Mouse (Mus musculus) right cerebral cortex, postnatal 4 days (tissue): ENCODE measurements around the gene Klhl40.
A peak's percentile ranks its signal among the peaks of the same experiment; 100 is the strongest.

Experiments used
- DNase-seq: peaks from one replicate; pipeline ENCODE4 v3.0.0-alpha.2; 2022

The Klhl40 gene

DNA sequence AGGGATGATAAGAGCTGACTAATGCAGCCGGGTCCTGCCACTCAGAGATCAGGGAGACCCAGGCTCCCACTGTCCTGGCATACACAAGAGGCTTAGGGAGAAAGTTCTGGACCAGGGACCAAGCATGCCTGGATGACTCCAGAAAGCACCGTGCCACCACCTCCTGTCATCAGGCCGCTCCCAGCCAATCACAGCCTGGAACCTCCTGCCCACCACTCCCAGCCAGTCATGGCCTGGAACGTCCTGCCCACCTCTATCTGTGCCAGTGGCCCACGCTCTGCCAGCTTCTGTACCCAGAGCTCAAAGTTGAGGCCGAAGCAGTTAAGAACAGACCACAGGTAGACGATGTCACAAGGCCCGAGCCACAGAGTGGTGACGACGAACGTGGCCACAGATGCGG lies 7.4 kb downstream of the Klhl40 start:
- no peak for DNase-seq

DNA sequence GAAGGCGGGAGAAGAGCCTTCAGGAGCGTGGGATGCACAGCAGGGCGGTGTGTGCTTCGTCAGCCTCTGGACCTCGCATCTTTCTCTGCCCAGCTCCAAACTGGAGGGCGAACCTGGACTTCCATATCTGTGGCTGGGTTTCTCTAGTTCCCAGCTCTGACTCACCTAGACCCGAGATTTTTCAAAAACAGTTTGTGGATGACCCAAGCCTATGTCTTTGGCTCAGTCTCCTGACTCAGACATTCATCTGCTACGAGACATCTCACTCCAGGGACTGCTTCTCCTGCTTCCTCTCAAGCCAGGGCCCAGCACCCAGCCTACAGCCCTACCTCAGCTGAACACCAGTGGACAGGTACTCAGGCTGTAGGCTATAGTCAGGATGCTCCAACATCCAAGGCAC lies 7.9 kb downstream of the Klhl40 start:
- DNase-seq: no peak

DNA sequence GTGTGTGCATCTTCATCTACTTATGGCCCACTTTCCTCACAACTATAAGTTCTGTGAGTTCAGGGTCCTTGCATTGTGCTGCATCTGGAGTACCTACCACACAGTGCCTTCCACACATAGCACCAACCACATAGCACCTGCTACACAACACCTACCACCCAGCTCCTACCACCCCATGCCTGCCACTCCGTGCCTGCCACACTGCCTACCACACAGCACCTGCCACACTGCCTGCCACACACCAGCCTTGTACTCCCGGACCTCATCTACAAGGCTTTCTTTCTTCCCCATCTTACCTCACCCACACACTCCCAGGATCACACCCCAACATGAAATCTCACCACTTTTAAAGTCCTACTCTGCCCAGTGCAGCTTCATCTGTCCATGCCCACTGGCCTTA lies 9.0 kb downstream of the Klhl40 start:
- DNase-seq: no peak

DNA sequence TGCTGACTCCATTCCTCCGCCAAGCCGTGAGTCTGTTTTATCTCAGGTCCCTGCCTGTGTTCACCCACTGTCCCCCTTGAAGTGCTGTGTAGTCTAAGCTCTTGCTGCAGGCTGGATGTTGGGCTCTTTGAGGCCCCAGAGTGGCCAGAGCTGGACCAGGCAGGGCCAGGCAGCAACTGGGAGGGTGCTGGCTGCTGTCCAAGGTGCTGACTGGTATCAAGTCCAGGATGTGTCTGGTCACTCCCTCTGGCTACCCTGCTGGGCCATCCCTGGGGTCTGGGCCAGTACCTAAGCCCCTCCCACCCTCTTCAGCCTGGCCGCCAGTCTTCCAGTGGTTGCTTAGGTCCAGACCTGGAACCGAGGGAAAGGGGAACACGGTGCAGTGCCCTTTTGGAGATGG lies 13.8 kb downstream of the Klhl40 start:
- peak; percentile 56 for DNase-seq

DNA sequence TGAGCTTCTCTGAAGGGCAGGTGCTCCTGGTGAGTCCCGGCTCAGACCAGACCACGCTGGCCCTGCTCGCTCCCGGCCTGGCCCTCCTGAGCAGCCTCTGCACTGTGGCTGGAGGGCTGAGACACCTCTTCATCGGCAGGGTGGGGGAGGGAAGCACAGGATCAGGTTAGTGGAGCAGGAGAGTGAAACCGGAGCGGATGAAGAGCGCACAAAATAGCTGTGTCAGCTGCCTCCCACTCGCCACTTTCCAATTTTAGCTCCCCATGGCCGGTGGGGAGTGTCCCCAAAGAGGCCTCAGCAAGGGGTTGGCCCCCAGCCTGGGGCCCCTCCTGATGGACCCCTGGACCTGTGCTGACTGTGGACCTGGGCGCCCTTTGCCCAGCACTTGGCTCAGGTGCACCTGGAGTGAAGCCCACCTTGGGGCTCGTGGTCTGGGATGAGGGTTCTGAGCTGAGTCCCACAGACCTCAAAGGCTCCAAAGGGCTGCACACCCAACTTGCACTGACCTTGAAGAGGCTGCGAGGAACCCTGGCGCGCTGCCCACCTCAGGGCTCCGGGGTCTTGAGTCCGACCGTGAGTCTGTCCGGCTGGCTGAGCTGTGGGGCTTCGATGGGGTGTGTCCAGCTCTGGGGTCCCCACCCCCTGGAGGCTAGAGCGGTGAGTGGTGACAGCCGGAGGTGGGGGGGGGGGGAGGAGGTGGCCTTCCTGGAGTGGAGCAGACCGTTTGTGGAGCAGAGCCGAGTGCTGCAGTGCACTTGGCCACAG lies 14.5 kb downstream of the Klhl40 start, which contains the start of gene Hhatl:
TSS of gene Hhatl (minus strand) at position 751 of the 765 bp plus-strand sequence.
- DNase-seq: no peak

DNA sequence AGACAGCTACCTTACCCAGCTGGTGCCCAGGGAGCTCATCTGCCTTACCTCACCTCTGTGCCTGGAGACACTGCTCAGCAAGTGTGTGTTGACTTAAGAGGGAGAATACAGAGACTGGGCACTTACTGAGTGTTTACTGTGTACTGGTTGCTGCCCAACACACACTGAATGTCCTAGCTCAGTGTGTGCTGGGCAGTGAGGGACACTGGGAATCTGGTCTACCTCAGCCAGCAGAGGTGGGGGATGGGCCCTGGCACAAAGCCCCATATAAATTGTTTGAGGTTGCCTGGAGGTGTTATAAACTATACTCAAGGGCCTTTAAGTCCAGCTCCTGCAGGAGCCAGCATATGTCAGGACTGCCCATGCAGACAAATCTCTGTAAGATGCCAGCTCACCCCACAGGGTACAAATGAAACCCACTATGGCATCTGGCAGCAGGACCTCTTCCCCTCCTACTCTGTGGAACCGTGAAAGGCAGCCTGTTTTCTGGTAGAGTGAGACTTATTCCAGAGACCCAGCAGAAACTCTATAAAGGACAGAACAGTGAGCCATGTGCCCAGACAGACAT lies 17.6 kb downstream of the Klhl40 start:
- no peak for DNase-seq

DNA sequence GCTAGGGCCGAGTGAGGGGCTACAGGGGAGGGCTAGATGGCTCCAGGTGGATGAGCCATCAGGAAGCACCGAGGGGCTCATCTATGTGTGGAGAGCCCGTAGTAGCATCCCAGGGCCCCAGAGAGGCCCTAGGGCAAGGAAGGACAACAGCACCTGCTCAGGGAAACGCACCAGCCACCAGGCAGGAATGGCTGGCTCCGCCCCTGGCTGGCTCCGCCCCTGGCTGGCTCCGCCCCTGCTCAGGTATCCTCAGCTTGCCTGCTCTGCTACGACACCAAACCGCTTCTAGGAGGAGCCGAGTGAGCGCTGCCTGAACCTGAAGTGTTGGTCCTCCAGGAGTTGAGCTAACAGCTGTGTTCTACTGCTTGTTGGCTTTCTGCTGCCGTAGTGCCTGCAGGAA lies 20.3 kb downstream of the Klhl40 start:
- DNase-seq: no peak

DNA sequence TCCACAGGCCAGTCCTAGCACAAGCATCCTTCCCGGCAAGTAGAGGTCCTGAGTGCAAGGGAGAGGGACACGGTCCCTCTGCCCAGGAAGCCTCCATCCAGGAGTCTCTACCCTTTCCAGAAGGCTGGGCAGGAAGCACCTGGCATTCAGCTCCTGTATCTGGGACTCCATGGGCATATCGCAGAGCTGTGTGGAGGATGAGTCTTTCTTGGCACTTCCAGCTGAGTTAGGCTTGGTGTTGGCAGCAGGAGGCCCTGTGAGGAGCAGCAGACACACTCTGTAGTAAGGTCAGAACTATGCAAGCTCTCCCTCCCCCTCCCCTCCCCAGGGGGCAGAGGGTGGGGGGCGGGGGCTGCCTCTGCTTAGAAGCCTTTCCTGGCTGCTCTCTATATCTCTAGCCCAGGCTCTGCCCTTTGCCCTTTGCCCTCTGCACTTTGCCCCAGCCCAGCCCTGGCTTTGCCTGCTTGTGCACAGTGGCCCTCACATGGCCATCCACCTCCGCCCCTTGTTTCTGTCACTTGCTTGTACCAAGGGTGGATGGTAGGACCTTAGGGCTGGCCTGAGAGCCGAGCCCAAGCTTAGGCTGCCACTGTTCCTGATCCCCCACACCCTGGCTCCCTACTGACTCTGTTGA lies 21.6 kb downstream of the Klhl40 start:
- DNase-seq: no peak

DNA sequence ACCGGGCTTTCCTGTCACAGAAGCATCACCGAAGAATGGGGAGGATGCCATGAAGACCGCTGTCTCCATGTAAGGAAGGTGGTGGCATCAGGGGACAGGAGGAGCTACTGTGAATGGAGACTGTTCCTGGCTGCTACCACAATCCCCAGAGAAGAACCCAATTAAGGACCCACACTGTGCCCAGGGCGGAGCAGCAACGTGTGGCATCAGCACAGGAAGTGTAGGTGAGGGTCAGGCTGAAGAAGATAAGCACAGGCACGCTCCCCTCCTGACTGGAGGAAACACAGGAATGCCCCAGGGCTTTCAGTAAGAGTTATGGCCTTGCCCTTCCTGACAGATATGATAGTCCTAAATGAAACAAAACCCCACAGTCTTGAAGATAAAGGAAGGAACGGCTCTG lies 25.3 kb downstream of the Klhl40 start:
- no peak for DNase-seq

DNA sequence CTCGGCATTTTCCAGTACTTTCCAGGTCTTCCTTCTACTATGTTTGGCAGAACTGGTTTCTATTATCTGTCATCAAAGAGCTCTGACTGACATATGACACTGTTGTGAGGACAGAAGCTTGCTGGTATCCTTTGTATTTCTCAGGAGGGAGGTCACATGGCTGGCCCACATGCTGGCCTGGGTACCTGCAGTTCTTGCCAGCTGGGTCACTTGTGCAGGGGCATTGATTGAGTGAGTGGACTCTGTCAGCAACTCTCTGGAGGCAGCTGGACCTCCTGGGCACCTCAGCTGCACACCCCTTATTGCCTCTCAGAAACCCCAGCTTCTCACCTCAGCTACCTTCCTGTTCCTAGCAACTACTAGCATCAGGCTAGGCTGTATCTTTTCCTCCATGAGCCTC lies 30.1 kb downstream of the Klhl40 start:
- DNase-seq: no peak

DNA sequence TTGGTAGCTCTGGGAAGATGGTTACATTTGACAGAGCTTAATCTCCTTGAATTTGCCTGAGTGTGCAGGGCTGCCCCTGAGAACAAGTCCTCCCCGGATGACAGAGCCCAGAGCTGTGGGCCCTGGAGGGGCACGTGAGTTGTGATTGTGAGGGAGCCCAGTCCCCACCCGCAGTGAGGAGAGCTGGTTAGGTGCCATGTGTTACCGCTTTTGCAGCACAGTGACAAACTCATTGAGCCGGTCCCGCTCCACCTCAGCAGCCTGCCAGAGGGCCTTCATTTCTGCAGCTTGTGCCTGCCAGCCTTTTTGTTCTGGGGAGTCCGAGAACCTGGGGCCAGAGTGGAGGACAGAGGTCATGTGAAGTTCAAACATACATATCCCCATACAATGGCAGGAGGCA lies 30.5 kb downstream of the Klhl40 start:
- DNase-seq: no peak

DNA sequence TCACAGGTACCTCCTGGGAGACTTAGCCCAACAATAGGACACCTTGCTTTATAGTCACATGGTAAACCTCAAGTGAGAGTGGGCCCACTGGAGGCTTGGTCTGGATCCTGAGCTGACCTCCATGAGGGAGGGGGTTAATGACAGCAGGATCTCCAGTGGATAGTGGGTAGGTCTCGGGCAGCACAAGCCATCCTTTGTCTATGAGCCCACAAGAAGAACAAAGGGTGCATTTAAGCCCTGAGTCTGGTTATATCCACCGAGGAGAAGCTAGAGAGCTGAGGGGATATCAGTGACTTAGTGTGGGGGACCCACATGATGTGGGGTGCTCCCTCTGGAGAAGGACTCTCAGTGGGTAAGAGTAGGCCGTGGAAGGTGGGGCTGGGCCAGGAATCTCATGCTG lies 31.1 kb downstream of the Klhl40 start:
- DNase-seq: no peak

DNA sequence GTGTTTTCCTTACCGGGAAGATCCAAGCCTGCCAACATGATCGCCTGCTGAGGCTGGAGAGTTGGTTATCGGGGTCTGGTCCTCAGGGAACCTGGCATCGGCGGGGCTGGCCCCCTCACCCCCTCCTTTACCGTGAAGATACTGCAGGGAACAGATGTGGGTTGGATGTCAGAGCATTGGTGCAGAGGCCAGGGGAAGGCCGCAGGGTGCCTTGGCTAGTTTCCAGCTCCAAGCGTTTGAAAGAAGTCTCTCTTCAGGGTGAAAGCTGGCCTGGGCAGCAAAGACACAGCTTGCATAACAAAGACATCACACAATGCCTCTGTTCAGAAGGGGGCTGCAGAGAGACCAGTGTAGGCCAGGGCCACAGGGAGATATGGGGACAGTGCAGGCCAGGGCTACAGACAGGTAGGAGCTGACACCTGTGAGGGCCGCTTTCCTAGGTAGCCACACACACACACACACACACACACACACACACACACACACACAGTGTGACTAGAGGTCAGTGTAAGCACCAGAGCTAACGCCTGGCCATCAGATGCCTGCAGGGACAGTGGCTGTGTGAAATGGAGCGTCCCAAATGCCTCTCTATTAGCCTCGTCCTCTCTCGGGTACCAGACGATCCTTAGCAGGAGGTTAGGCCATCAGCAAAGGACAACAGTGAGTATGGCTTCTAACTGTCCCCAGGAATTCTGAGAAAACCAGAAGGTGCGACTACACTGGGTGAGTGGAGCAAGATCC lies 32.8 kb downstream of the Klhl40 start:
- DNase-seq: peak; percentile 49

DNA sequence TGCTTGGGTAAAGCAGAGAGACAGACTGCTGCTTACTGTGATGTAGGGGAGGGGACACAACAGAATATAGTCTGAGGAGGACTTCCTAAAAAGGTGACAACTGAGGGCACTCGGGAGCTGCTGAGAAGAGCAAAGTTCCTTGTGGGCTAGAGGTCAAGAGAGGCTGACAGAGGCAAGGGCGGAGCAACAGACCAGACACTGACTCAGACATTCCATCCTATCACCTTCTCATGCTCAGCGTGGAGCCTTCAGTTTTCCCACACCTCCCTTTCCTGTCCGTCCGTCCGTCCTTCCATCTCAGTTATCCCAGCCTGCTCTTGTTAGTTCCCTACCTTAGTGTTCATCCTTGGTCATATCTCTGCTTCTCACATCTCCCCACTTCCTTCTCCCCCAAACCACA lies 37.8 kb downstream of the Klhl40 start:
- DNase-seq: no peak

DNA sequence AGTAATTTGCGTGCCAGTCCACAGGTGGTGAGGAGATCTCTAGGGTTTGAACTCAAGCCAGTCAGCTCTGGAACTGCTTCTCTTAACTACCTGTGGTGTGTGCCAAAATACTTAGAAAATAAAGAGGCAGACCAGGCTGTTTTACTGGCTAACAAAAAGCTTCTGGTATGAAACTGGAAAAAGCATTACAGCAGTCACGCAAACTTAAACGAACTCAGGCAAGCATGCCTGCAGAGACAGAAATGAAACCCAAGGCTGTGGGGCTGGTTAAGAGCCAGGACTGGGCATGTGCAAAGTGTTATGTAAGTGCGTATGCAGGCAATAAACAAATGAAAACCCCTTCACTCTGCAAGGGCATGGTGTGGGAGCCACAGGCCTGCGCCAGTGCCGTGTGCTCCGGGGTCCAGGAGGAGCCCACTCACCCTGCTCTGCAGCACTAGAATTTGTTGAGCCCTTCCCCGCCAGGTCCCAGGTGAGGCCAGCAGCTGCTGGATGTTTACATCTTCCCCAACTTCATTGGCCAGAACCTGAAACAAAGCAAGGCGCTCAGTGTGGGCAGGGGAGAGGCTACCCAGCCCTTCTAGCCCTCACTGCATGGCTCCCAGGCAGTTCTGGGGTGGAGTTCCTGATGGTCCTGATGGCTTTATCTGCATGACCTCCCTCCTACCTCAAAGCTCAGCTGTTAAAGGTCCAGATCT lies 41.8 kb downstream of the Klhl40 start:
- DNase-seq: no peak

DNA sequence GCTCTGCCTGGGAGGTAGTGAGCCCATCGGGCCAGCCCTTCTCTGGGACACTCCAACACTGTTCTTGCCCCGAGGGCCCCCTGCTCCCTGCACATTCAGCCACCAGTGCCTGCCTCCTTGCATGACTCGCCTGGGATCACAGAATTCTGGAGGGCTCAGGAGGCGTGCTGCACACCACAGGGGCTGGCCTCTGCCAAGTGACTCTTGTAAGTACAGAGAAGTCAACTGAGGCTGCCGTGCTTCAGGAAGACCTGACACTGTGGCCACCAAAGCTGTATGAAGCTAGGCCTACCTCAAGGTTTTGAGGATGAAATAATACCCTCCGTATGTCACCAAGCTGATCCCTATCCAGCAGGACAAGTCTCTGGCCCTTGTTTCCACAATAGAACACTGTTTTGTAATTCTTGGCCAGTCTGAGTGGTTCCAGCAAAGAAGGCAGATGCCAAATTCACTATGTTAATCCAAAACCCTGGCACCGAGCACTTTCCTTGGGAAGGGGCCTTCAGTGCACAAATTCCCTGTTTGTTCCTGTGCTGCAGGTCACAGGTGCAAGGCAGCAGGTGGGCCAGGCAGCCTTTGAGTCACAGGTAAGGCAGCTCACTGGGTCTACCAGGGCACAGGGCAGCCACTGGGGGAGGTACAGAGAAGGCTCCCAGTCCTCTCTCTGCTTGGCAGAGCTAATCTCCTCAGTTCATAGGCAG lies 42.5 kb downstream of the Klhl40 start:
- DNase-seq: no peak

DNA sequence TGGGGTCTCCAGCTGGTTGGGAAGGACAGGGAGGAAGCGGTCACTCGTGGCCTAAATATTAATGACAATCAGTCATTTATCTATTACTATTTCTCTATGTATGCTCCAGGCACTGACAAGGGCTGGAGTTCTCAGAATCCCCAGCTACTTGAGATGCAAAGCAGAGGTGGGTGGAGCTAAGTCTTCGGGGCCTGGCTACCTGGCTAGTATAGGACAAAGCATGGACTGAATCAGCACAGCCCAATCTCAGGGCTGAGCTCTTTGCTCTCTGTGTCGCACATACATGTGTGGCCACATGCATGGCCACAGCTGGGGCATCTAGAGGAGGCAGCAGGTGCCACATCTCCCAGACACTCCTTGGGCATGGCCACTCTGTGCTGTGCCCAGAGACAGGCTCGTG lies 43.4 kb downstream of the Klhl40 start:
- no peak for DNase-seq

DNA sequence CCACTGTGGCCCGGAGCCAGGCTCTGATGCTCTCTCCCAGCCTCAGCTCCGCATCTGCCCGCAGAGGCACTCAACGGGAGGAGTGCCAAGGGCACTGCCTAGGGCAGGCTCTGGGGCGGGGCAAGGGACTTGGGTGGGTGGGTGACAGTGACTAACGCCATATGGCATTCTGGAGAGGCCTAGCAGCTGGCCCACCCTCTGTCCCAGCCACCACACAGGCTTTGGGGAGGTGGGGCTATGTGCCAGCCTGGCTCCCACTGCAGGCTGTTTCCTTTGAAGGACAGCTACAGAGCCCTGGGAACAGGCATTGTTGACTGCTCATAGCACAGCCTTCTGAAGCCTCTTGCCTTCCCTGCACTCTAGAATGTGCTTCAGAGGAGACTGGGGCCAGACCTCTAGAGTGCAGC lies 45.2 kb downstream of the Klhl40 start:
- peak; percentile 34 for DNase-seq

DNA sequence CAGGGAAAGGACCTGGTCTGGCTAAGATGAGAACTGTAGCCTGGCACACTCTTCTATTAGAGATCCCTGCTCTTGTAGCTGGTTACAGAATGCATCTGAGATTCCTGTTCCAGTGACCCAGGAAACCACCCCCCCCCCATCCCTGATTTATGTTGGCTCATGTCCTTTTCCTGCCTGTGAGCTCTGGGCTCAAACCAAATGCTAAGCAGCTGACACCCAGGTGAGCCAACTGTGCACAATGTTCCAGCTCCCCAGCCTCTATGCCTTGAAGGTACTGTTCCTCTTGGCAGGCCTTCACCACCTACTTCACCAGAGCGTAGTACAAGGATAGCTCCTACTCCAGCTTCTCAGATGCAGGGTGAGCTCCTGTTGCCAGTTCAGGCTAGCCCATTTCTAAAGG lies 45.6 kb downstream of the Klhl40 start:
- DNase-seq: no peak

DNA sequence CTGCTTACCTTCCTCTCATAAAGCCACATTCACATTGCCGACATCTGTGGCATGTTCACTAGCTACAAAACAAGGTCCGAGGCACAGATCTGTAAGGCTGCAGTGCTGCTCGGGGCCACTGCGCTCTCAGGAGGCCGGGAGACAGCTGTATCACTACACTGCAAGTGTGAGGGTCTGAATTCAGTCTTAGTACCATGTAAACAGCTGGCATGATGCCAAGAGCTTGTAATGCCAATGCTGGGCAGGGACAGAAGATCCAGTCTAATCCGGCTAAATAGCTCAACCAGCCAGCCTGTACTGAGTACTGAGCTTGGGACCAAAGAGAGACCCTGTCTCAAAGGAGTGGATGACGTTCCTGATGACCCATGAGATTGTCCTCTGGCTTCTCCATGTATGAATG lies 46.6 kb downstream of the Klhl40 start:
- no peak for DNase-seq

DNA sequence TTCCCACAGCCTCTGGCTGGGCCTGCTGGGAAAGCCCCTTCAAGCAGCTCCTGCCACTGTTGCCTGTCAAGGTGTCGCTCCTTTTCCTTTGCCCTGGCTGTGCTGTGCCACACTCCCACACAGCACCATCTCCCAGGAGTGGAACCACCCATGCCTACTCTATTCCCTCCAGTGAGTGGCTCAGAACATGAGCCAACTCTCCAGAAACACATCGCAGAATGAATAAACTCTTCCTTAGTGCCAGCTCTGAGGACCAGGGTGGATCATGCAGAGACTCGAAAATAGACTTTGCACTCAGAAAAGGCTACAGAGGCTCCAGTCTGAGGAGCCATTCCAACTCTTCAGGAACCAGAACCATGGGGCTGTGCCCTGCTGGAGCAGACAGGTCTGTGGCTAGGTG lies 48.9 kb downstream of the Klhl40 start:
- no peak for DNase-seq

DNA sequence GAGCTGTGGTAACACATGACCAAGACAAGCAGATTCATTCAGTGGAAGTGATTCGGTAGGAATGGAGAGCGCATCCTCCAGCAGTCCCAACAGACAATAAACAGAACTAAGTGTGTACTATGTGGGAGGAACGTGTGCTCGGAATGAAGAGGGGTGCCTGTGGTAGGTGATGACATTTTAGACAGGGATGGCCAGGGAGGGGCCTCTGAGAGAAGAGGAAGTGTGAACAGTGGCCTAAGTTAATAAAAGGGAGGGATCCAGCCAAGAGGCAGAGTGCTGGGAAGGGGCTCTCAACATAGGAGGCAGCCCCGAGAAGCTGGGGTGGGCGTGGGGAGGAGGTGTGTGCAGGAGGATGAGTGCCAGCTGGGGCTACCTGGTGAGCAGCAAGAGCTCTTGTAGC lies 50.9 kb downstream of the Klhl40 start:
- DNase-seq: no peak
